Mouse (Mus musculus): ENCODE data around the gene Rgmb. TPM values are rescaled to one million over a fixed set of nuclear protein-coding genes. Genes with fewer than 3 reads are reported as not detected.

The Rgmb gene
- polyA plus RNA-seq, 1 experiment = 11.2 TPM

GRCm38 (mm10) chr17:15824854-15825253 lies 6.0 kb downstream of the Rgmb start:
- Histone ChIP-seq H3K27ac (ENCODE audit: insufficient read depth, low read length) (no peak overlapping the region), H3K4me1 (ENCODE audit: control insufficient read depth, insufficient read depth, low read length) (no peaks in the 10 kb centered on the region), H3K36me3 (ENCODE audit: control insufficient read depth, insufficient read depth, low read length, poor library complexity, severe bottlenecking) (no peaks in the 10 kb centered on the region), H3K9ac (ENCODE audit: low read depth, poor library complexity, severe bottlenecking) (no peak overlapping the region), H3K4me3 (ENCODE audit: low read depth, low read length) (no peak overlapping the region), H3K27me3 (ENCODE audit: control insufficient read depth, insufficient read depth, low read length, poor library complexity, severe bottlenecking) (peaks cover 2% of the 10 kb centered on the region; the same call in 1 of the 2 replicates), H3K9me3 (replicated peaks; ENCODE audit: control insufficient read depth, insufficient read depth, low read length, poor library complexity, severe bottlenecking) (no peaks in the 10 kb centered on the region)
- TF ChIP-seq CTCF (IDR thresholded peaks at IDR 0.05; ENCODE audit: low read depth, low read length) (no peak), POLR2A (IDR thresholded peaks at IDR 0.05; ENCODE audit: insufficient read depth, low read length) (no peak), EP300 (IDR thresholded peaks at IDR 0.05; ENCODE audit: insufficient read depth, low read depth, low read length) (no peak)

DNA sequence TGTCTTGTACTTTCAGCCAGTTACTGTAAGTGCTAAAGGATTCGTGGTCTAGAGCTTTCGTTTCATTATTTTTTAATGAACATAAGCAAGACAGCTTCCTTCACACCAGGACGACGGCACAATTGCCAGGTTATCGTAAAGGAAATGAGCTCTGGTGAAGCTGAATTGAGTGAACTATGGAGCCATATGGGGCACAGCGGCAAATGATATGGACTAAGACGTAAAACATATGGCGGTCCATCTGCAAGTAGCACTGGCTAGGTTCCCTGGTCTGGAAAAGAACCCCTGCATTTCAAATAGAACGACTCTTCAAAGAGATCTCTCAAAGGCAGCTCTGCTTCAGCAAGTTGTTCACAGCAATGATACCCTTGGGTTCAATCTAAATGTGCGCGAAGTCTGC lies 6.5 kb downstream of the Rgmb start:
- Histone ChIP-seq H3K36me3 (ENCODE audit: control insufficient read depth, insufficient read depth, low read length, poor library complexity, severe bottlenecking) (no peaks in the 10 kb centered on the region; the same call in 1 of the 2 replicates), H3K27me3 (ENCODE audit: control insufficient read depth, insufficient read depth, low read length, poor library complexity, severe bottlenecking) (peaks cover 1% of the 10 kb centered on the region; the same call in 1 of the 2 replicates), H3K9ac (ENCODE audit: low read depth, poor library complexity, severe bottlenecking) (no peak overlapping the region), H3K4me1 (ENCODE audit: control insufficient read depth, insufficient read depth, low read length) (no peaks in the 10 kb centered on the region), H3K27ac (ENCODE audit: insufficient read depth, low read length) (no peak overlapping the region), H3K9me3 (replicated peaks; ENCODE audit: control insufficient read depth, insufficient read depth, low read length, poor library complexity, severe bottlenecking) (no peaks in the 10 kb centered on the region), H3K4me3 (ENCODE audit: low read depth, low read length) (no peak overlapping the region)
- TF ChIP-seq EP300 (IDR thresholded peaks at IDR 0.05; ENCODE audit: insufficient read depth, low read depth, low read length) (no peak), CTCF (IDR thresholded peaks at IDR 0.05; ENCODE audit: low read depth, low read length) (no peak), POLR2A (IDR thresholded peaks at IDR 0.05; ENCODE audit: insufficient read depth, low read length) (no peak)

GRCm38 (mm10) chr17:15823838-15824237 lies 7.0 kb downstream of the Rgmb start:
- no peak overlapping the region for H3K27ac ChIP-seq (ENCODE audit: insufficient read depth, low read length)
- no peaks in the 10 kb centered on the region; the same call in 1 of the 2 replicates for H3K36me3 ChIP-seq (ENCODE audit: control insufficient read depth, insufficient read depth, low read length, poor library complexity, severe bottlenecking)
- TF ChIP-seq EP300 (IDR thresholded peaks at IDR 0.05; ENCODE audit: insufficient read depth, low read depth, low read length) = no peak
- TF ChIP-seq CTCF (IDR thresholded peaks at IDR 0.05; ENCODE audit: low read depth, low read length) = no peak
- no peak for TF ChIP-seq POLR2A (IDR thresholded peaks at IDR 0.05; ENCODE audit: insufficient read depth, low read length)
- H3K27me3 ChIP-seq (ENCODE audit: control insufficient read depth, insufficient read depth, low read length, poor library complexity, severe bottlenecking) = 0 out of 2 replicates have a peak, but pooled peaks cover 1% of the 10 kb centered on the region
- H3K4me3 ChIP-seq (ENCODE audit: low read depth, low read length) = no peak overlapping the region
- no peaks in the 10 kb centered on the region for H3K9me3 ChIP-seq (replicated peaks; ENCODE audit: control insufficient read depth, insufficient read depth, low read length, poor library complexity, severe bottlenecking)
- H3K9ac ChIP-seq (ENCODE audit: low read depth, poor library complexity, severe bottlenecking) = no peak overlapping the region
- no peaks in the 10 kb centered on the region for H3K4me1 ChIP-seq (ENCODE audit: control insufficient read depth, insufficient read depth, low read length)

GRCm38 (mm10) chr17:15823215-15823614 lies 7.6 kb downstream of the Rgmb start:
- no peaks in the 10 kb centered on the region; the same call in 1 of the 2 replicates for H3K36me3 ChIP-seq (ENCODE audit: control insufficient read depth, insufficient read depth, low read length, poor library complexity, severe bottlenecking)
- 0 out of 2 replicates have a peak, but pooled peaks cover 1% of the 10 kb centered on the region for H3K27me3 ChIP-seq (ENCODE audit: control insufficient read depth, insufficient read depth, low read length, poor library complexity, severe bottlenecking)
- no peak overlapping the region for H3K27ac ChIP-seq (ENCODE audit: insufficient read depth, low read length)
- H3K4me3 ChIP-seq (ENCODE audit: low read depth, low read length) = no peak overlapping the region
- H3K9ac ChIP-seq (ENCODE audit: low read depth, poor library complexity, severe bottlenecking) = no peak overlapping the region
- no peaks in the 10 kb centered on the region for H3K4me1 ChIP-seq (ENCODE audit: control insufficient read depth, insufficient read depth, low read length)
- no peaks in the 10 kb centered on the region for H3K9me3 ChIP-seq (replicated peaks; ENCODE audit: control insufficient read depth, insufficient read depth, low read length, poor library complexity, severe bottlenecking)
- no peak for TF ChIP-seq POLR2A (IDR thresholded peaks at IDR 0.05; ENCODE audit: insufficient read depth, low read length)
- no peak for TF ChIP-seq CTCF (IDR thresholded peaks at IDR 0.05; ENCODE audit: low read depth, low read length)
- TF ChIP-seq EP300 (IDR thresholded peaks at IDR 0.05; ENCODE audit: insufficient read depth, low read depth, low read length) = no peak

DNA sequence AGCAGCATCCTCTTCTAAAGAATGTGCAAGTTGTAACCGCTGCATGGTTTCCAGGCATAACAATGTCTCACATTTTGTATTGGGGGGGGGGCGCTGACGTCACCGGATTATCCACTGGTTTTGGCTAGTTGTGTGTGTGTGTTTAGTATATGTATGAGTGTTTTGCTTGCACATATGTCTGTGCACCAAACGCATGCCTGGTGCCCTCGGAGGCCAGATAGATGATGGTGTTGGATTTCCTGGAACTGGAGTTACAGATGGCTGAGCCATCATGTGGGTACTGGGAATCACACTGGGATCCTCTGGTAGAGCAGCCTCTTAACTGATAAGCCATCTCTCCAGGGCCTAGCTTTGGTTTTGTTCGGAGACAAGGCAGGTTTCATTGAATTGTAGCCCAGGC lies 8.5 kb downstream of the Rgmb start:
- no peaks in the 10 kb centered on the region for H3K9me3 ChIP-seq (replicated peaks; ENCODE audit: control insufficient read depth, insufficient read depth, low read length, poor library complexity, severe bottlenecking)
- H3K4me3 ChIP-seq (ENCODE audit: low read depth, low read length) = no peak overlapping the region
- H3K27me3 ChIP-seq (ENCODE audit: control insufficient read depth, insufficient read depth, low read length, poor library complexity, severe bottlenecking) = 0 out of 2 replicates have a peak, but pooled peaks cover 1% of the 10 kb centered on the region
- H3K9ac ChIP-seq (ENCODE audit: low read depth, poor library complexity, severe bottlenecking) = no peak overlapping the region
- no peaks in the 10 kb centered on the region for H3K4me1 ChIP-seq (ENCODE audit: control insufficient read depth, insufficient read depth, low read length)
- H3K36me3 ChIP-seq (ENCODE audit: control insufficient read depth, insufficient read depth, low read length, poor library complexity, severe bottlenecking) = no peaks in the 10 kb centered on the region; the same call in 1 of the 2 replicates
- H3K27ac ChIP-seq (ENCODE audit: insufficient read depth, low read length) = no peak overlapping the region
- TF ChIP-seq EP300 (IDR thresholded peaks at IDR 0.05; ENCODE audit: insufficient read depth, low read depth, low read length) = no peak
- TF ChIP-seq POLR2A (IDR thresholded peaks at IDR 0.05; ENCODE audit: insufficient read depth, low read length) = no peak
- no peak for TF ChIP-seq CTCF (IDR thresholded peaks at IDR 0.05; ENCODE audit: low read depth, low read length)

- H3K27ac ChIP-seq (ENCODE audit: insufficient read depth, low read length) = no peak overlapping the region
- H3K27me3 ChIP-seq (ENCODE audit: control insufficient read depth, insufficient read depth, low read length, poor library complexity, severe bottlenecking) = 0 out of 2 replicates have a peak, but pooled peaks cover 1% of the 10 kb centered on the region
- no peaks in the 10 kb centered on the region; the same call in 1 of the 2 replicates for H3K36me3 ChIP-seq (ENCODE audit: control insufficient read depth, insufficient read depth, low read length, poor library complexity, severe bottlenecking)
- no peak overlapping the region for H3K4me3 ChIP-seq (ENCODE audit: low read depth, low read length)
- TF ChIP-seq POLR2A (IDR thresholded peaks at IDR 0.05; ENCODE audit: insufficient read depth, low read length) = no peak
- no peak for TF ChIP-seq CTCF (IDR thresholded peaks at IDR 0.05; ENCODE audit: low read depth, low read length)
- TF ChIP-seq EP300 (IDR thresholded peaks at IDR 0.05; ENCODE audit: insufficient read depth, low read depth, low read length) = no peak
- no peaks in the 10 kb centered on the region for H3K4me1 ChIP-seq (ENCODE audit: control insufficient read depth, insufficient read depth, low read length)
- H3K9me3 ChIP-seq (replicated peaks; ENCODE audit: control insufficient read depth, insufficient read depth, low read length, poor library complexity, severe bottlenecking) = no peaks in the 10 kb centered on the region
- no peak overlapping the region for H3K9ac ChIP-seq (ENCODE audit: low read depth, poor library complexity, severe bottlenecking)
Measured at GRCm38 (mm10) chr17:15821706-15822105, 9.1 kb downstream of the Rgmb start.

All from ES-Bruce4 (cell line).